Mouse (Mus musculus): Measurements from ENCODE around the gene Mfng. TPM values are rescaled to one million over a fixed set of nuclear protein-coding genes. Genes with fewer than 3 reads are reported as not detected.

Gene Mfng
- total RNA-seq, 1 experiment from 2014 or later: 14.5 TPM

GRCm38 (mm10) chr15:78787287-78787856 lies 14.1 kb upstream of the Mfng start:
- DNase-seq: no peak

GRCm38 (mm10) chr15:78786411-78786818 lies 13.1 kb upstream of the Mfng start:
- no peak for DNase-seq

DNA sequence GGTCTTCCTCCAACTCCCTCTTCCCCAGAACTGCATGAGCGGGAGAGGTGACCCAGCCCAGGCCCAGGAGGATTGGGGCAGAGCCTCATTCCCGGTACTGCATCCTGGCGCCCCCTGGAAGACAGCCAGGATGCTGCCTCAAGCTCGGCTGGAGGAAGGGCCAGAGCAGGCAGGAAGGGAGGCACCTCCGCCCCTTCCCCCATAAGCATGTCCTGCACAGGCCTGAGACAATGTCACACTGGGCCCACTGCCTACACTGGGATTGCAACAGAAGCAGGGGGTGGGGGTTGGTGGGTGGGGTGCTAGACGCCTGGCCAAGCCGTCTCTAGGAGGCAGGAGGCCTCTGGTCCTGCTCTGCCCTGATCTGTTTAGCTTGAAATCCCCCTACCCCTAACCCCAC lies 12.7 kb upstream of the Mfng start:
- DNase-seq: peak; percentile 54

DNA sequence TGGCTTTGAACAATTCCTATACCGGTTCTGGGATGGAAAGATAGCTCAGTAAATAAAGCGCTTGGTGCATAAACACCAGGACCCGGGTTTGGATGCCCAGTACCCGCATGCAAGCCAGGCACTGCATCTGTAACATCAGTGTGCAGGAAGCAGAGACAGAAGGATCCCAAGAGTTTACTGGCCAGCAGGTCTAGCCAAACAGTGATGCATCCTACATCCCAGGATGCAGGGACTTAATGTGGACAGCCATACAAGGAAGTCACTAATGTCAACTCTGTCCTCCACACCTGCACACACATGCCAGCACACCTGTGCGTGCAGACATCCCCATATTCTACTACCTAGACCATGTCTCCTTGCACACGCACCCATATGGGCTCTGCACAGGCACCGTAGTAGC lies 12.0 kb upstream of the Mfng start:
- no peak for DNase-seq

- DNase-seq: no peak
These were observed 11.2 kb upstream of the Mfng start for GRCm38 (mm10) chr15:78784520-78784919.

GRCm38 (mm10) chr15:78782348-78783103 lies 9.3 kb upstream of the Mfng start:
- no peak for DNase-seq

- no peak for DNase-seq
These were observed 7.6 kb upstream of the Mfng start for GRCm38 (mm10) chr15:78780908-78781307.

- DNase-seq: no peak
These were observed 7.1 kb upstream of the Mfng start for GRCm38 (mm10) chr15:78780359-78780758.

- no peak for DNase-seq
These were observed 6.4 kb upstream of the Mfng start for GRCm38 (mm10) chr15:78779690-78780089.

DNA sequence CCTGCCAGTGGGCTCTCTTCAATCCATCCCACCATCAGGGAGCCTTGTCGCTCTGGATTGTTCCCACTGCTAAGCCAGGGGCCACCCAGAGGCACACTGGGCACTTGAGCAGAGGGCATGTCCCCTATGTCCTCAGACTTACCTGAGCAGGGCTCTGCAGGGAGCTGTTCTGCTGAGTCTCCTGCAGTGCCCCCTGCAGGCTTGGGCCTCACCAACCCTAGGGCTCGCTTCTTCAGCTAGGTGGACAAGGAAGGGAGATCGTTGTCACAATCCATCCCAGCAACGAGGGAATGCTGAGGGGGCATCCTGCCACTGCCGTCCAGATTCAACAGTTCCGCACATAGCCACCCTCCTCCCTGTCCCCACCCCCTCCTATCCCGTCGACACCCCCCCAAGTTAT lies 6.0 kb upstream of the Mfng start:
- no peak for DNase-seq

DNA sequence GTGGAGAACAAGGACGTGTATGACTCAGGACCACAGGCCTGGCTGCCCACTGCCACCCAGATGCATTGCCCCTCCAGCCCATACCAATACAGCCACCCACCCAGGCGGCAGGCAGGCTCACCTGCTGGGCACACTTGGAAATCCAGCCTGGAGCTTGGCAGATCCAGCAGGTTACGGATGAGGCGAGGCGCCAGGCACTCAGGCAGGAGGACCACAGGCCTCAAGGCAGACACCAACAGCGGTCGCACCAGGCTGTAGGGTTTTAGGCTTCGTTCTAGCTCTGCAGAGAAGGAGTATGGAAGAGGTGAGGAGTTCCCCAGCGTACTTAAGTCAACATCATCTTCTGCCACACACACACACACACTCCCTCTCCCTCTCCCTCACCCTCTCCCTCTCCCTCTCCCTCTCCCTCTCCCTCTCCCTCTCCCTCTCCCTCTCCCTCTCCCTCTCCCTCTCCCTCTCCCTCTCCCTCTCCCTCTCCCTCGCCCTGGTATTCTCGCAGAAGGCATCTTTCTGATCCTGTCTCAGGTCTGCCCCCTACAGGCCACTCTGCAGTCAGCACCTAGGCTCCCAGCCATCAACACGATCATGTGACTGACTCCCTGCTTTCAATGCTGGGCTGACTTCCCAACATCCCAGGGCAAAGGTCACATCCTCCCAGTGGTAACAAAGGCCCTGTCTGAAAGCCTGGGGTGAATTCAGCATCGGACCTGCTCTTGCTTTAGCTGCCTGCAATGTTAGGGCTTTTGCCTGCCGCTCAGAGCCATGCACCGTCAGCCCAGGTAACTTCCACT lies 5.0 kb upstream of the Mfng start:
- peak; percentile 87 for DNase-seq

DNA sequence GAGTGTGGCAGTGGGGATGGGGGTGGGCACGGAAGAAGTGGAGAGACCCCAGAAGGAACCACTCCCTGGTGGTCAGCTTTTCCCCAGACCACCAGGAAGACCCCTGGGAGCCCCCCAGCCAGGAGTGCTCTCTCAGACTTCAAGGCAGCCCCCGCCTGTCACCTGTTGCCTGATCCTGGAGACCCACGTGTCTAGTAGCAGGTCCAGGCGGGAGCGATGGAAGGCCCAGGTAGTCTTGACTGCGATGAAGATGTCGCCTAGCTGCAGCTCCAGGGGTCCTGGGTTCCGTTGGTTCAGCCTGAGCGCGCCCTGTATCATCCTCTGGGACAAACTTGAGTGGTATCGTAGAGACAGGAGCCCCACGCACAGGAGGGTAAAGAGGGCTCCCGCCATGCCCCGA lies 419 bp downstream of the Mfng start:
- DNase-seq: no peak

DNA sequence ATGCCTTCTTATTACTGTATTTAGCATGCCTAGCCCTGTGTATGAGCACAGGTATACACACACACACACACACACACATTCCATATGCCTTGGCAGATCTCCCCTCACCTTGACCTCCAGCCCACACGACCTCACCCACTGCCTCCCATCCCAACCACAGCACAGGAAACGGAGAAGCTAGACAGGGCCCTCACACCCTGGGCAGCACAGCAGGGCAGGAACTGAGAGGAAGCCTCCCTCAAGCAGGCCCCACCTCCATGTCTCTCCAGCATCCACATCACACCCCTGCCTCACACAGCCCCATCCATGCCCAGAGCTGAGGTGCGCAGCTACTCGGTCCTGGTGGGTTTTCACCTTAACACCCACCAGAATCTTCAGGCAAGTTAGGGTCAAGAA lies 909 bp downstream of the Mfng start:
- no peak for DNase-seq

GRCm38 (mm10) chr15:78771531-78772367 lies 1.5 kb downstream of the Mfng start:
- DNase-seq: peak; percentile 30

GRCm38 (mm10) chr15:78770983-78771355 lies 2.3 kb downstream of the Mfng start:
- no peak for DNase-seq

DNA sequence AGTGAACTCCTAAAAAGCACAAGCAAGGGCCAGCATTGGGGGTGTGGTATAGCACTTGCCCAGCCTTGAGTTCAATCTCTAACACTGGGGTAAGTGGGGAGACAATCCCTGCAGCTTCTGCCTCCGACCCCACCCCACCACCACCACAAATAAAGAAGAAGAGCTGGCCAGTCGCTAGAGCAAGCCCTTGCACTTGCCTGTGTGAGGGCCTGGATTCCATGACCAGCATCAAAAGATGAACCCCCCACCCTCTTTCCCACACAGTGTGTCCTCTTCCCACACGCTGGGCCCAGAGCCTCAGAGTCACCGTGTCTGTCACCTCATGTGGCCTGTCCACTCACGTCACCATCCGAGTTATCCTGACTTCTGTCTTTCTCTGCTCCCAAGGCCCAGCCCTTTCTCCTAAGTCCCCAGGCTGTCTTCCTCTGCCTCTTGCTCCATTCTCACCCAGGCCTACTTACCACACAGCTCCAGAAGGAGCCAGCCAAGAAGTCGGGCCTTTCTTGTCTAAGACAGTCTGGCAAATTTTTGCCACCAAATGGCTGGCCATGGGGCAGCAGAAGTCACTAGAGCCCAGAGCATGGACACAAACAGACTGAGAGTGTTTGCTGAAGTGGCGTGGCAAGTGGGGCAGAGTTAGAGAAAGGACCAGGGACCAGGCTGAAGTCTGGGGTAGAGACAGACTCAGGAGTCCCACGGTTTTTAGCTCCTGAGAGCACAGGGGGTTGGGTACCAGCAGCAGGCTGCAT lies 2.9 kb downstream of the Mfng start:
- DNase-seq: no peak

DNA sequence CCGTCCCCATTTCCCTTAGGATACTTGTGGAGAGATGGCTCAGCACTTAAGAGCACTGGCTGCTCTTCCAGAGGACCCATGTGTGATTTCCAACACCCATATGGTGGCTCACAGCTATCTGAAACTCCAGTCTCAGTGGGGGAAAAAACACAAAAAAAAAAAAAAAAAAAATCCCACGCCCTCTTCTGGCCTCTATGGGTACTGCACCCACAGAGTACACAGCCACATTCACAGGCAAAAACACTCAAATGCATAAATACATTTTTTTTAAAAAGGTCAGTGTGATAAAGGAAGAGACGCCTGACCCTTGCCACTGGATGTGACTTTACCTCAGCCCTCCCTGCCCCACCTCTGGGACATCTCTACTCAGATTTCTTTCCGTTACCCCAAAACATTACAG lies 4.2 kb downstream of the Mfng start:
- DNase-seq: no peak

- no peak for DNase-seq
These were observed 9.6 kb downstream of the Mfng start for GRCm38 (mm10) chr15:78763704-78764103.

- no peak for DNase-seq
These were observed 10.1 kb downstream of the Mfng start for GRCm38 (mm10) chr15:78763210-78763609.

GRCm38 (mm10) chr15:78761112-78761511 lies 12.2 kb downstream of the Mfng start:
- DNase-seq: no peak

GRCm38 (mm10) chr15:78758132-78758531 lies 15.1 kb downstream of the Mfng start:
- no peak for DNase-seq
